Mouse (Mus musculus) neural tube, embryonic 11.5 days (tissue): ENCODE results near the gene Map2k1. TPM values are rescaled to one million over a fixed set of nuclear protein-coding genes. Genes with fewer than 3 reads are reported as not detected.

Experiments
- microRNA-seq: library from miRNA; unstranded; fragments of <30 nt; microRNA quantifications from one replicate; pipeline ENCODE4, GENCODE M21; 2016
- polyA plus RNA-seq: library from polyadenylated mRNA; unstranded; fragments of >200 nt; fragmentation: Nextera tagmentation; extraction: Ambion mirVana; gene quantifications from 2 replicates; pipeline ENCODE4 v1.2.1, GENCODE M21; 2014

Gene Map2k1
- polyA plus RNA-seq, 1 experiment from 2014 or later = 84.5 TPM

Small RNA genes within 50 kb of the gene (microRNA-seq; reads per million reads assigned to microRNA genes)
- gene Gm24106 = not detected

Other genes with a start within 250 kb of the Map2k1 start
- 6.8 and 7.7 TPM in 2 replicates for gene Smad6, start 231.6 kb downstream of the Map2k1 start, polyA plus RNA-seq
- gene Lctl, start 136.5 kb downstream of the Map2k1 start, polyA plus RNA-seq = not detected in 2 replicates
- 22.2 and 24.0 TPM in 2 replicates for gene Zwilch, start 80.5 kb downstream of the Map2k1 start, polyA plus RNA-seq
- 1,092 and 1,168 TPM in 2 replicates for gene Rpl4, start 80.3 kb downstream of the Map2k1 start, polyA plus RNA-seq
- gene Snapc5, start 74.4 kb downstream of the Map2k1 start, polyA plus RNA-seq = 28.4 and 31.7 TPM in 2 replicates
- 1.7 and 2.4 TPM in 2 replicates for gene Uchl4, start 18.4 kb downstream of the Map2k1 start, polyA plus RNA-seq
- gene Tipin, start 27.9 kb upstream of the Map2k1 start, polyA plus RNA-seq = 218 and 240 TPM in 2 replicates
- 25.4 and 25.6 TPM in 2 replicates for gene Dis3l, start 87.7 kb upstream of the Map2k1 start, polyA plus RNA-seq
- gene Megf11, start 132.0 kb upstream of the Map2k1 start, polyA plus RNA-seq = 4.7 and 5.7 TPM in 2 replicates